Mouse (Mus musculus) MEL (cell line): ENCODE data around the gene Nr4a1. TPM values are rescaled to one million over a fixed set of nuclear protein-coding genes. Genes with fewer than 3 reads are reported as not detected.
A peak's percentile ranks its signal among the peaks of the same experiment; 100 is the strongest.

Source experiments
- DNase-seq: peaks from one replicate; pipeline ENCODE4 v3.0.0; 2011; ENCODE audit warnings: low read depth, low spot score
- H3K27ac ChIP-seq: 2 replicates; pipeline ENCODE4 v1.5.1; 2012; ENCODE audit warnings: low read depth, mild to moderate bottlenecking, control low read depth, low read length, moderate library complexity; ENCODE audit not compliant: control insufficient read depth
- H3K27me3 ChIP-seq, 2 experiments: fragments of 150-350 bp in 1 of 2; sonication (generic) in 1 of 2; 2 replicates each; pipeline ENCODE4 v1.6.1; 2012; ENCODE audit warnings: low read length in 2 of 2, mild to moderate bottlenecking in 2 of 2, improper control_type of control experiment in 1 of 2, moderate library complexity in 1 of 2; ENCODE audit not compliant: insufficient read depth in 2 of 2, control insufficient read depth in 1 of 2
- H3K36me3 ChIP-seq, 2 experiments: 2 replicates each; pipeline ENCODE4 v1.6.1; 2012 to 2014; ENCODE audit warnings: low read length in 2 of 2, improper control_type of control experiment in 1 of 2, inconsistent platforms in 1 of 2, mild to moderate bottlenecking in 1 of 2; ENCODE audit not compliant: insufficient read depth in 2 of 2, control insufficient read depth in 1 of 2
- H3K4me1 ChIP-seq, 2 experiments: fragments of 150-350 bp in 1 of 2; sonication (generic) in 1 of 2; 2 replicates each; pipeline ENCODE4 v1.6.1; 2012; ENCODE audit warnings: low read length in 2 of 2, improper control_type of control experiment in 1 of 2, mild to moderate bottlenecking in 1 of 2; ENCODE audit not compliant: insufficient read depth in 2 of 2, control insufficient read depth in 1 of 2
- H3K4me3 ChIP-seq, 2 experiments: fragments of 150-350 bp in 1 of 2; sonication (generic) in 1 of 2; 2 replicates each; pipeline ENCODE4 v1.5.1; 2012; ENCODE audit warnings: low read depth in 2 of 2, low read length in 2 of 2, mild to moderate bottlenecking in 2 of 2, moderate library complexity in 2 of 2, control low read depth in 1 of 2, improper control_type of control experiment in 1 of 2; ENCODE audit not compliant: control insufficient read depth in 1 of 2, insufficient read depth in 1 of 2
- H3K79me2 ChIP-seq: 2 replicates; pipeline ENCODE4 v1.6.1; 2012; ENCODE audit warnings: mild to moderate bottlenecking, low read length, moderate library complexity; ENCODE audit not compliant: control insufficient read depth, poor library complexity, insufficient read depth
- H3K9ac ChIP-seq: 2 replicates; pipeline ENCODE4 v1.6.1; 2012; ENCODE audit warnings: low read depth, mild to moderate bottlenecking, control low read depth, low read length, moderate library complexity; ENCODE audit not compliant: control insufficient read depth, poor library complexity, severe bottlenecking
- H3K9me3 ChIP-seq: fragments of 150-350 bp; sonication (generic); replicated peaks from 2 replicates; pipeline ENCODE4 v1.6.1; 2012; ENCODE audit warnings: mild to moderate bottlenecking, low read length, improper control_type of control experiment, moderate library complexity; ENCODE audit not compliant: insufficient read depth
- BHLHE40 ChIP-seq: IDR thresholded peaks from 2 replicates; pipeline ENCODE4 v1.6.1; 2012; ENCODE audit warnings: low read depth, mild to moderate bottlenecking, inconsistent platforms, low read length, improper control_type of control experiment, borderline replicate concordance
- CHD1 ChIP-seq: IDR thresholded peaks from 2 replicates; pipeline ENCODE4 v1.6.1; 2012; ENCODE audit warnings: low read depth, mild to moderate bottlenecking, inconsistent platforms, low read length, improper control_type of control experiment
- CTCF ChIP-seq, 3 experiments: IDR thresholded peaks in 2 of 3; conservative IDR thresholded peaks in 1 of 3; 2 replicates each; pipeline ENCODE4 v1.5.1; 2011 to 2012; ENCODE audit warnings: low read length in 3 of 3, low read depth in 2 of 3, mild to moderate bottlenecking in 2 of 3, improper control_type of control experiment in 1 of 3, inconsistent platforms in 1 of 3, mixed read lengths in 1 of 3, moderate library complexity in 1 of 3; ENCODE audit not compliant: control insufficient read depth in 1 of 3, insufficient read depth in 1 of 3, poor library complexity in 1 of 3, severe bottlenecking in 1 of 3
- E2F4 ChIP-seq: IDR thresholded peaks from 2 replicates; pipeline ENCODE4 v1.6.1; 2011; ENCODE audit warnings: low read depth, low read length, improper control_type of control experiment, borderline replicate concordance
- ELF1 ChIP-seq: IDR thresholded peaks from 2 replicates; pipeline ENCODE4 v1.6.1; 2014; ENCODE audit warnings: low read depth, mild to moderate bottlenecking, inconsistent platforms, low read length, improper control_type of control experiment, moderate library complexity
- MAFK ChIP-seq: IDR thresholded peaks from 2 replicates; pipeline ENCODE4 v1.6.1; 2011; ENCODE audit warnings: low read depth, mild to moderate bottlenecking, low read length, improper control_type of control experiment, borderline replicate concordance
- MAX ChIP-seq: IDR thresholded peaks from 2 replicates; pipeline ENCODE4 v1.6.1; 2011; ENCODE audit warnings: low read length, improper control_type of control experiment
- MXI1 ChIP-seq: IDR thresholded peaks from 2 replicates; pipeline ENCODE4 v1.6.1; 2011; ENCODE audit warnings: mild to moderate bottlenecking, low read depth, low read length, improper control_type of control experiment
- NELFE ChIP-seq: IDR thresholded peaks from 2 replicates; pipeline ENCODE4 v1.6.1; 2011; ENCODE audit warnings: low read depth, low read length, improper control_type of control experiment
- POLR2AphosphoS2 ChIP-seq: IDR thresholded peaks from 2 replicates; pipeline ENCODE4 v1.6.1; 2011; ENCODE audit warnings: low read length, improper control_type of control experiment
- RAD21 ChIP-seq: IDR thresholded peaks from 2 replicates; pipeline ENCODE4 v1.6.1; 2011; ENCODE audit warnings: mild to moderate bottlenecking, low read depth, low read length, improper control_type of control experiment
- SMC3 ChIP-seq: IDR thresholded peaks from 2 replicates; pipeline ENCODE4 v1.6.1; 2011; ENCODE audit warnings: low read depth, low read length, improper control_type of control experiment
- TAL1 ChIP-seq: IDR thresholded peaks from 2 replicates; pipeline ENCODE4 v1.6.1; 2012; ENCODE audit warnings: mild to moderate bottlenecking, inconsistent platforms, low read length, moderate library complexity, mixed read lengths
- TCF12 ChIP-seq: IDR thresholded peaks from 2 replicates; pipeline ENCODE4 v1.6.1; 2014; ENCODE audit warnings: low read depth, mild to moderate bottlenecking, inconsistent platforms, low read length, improper control_type of control experiment, moderate library complexity
- UBTF ChIP-seq: IDR thresholded peaks from 2 replicates; pipeline ENCODE4 v1.6.1; 2012; ENCODE audit warnings: low read depth, mild to moderate bottlenecking, inconsistent platforms, low read length, improper control_type of control experiment, moderate library complexity, borderline replicate concordance; ENCODE audit not compliant: insufficient read depth
- ZC3H11A ChIP-seq: IDR thresholded peaks from 2 replicates; pipeline ENCODE4 v1.6.1; 2012; ENCODE audit warnings: low read depth, mild to moderate bottlenecking, inconsistent platforms, low read length, improper control_type of control experiment
- polyA plus RNA-seq, 2 experiments: library from polyadenylated mRNA; stranded (reverse) in 1 of 2; unstranded in 1 of 2; fragments of >175 nt in 1 of 2; fragments of >200 nt in 1 of 2; gene quantifications; 2 replicates each; pipeline versions ENCODE4 v1.2.1 to v1.2.4; 2012; ENCODE audit warnings: low replicate concordance in 2 of 2, low read depth in 1 of 2; ENCODE audit not compliant: insufficient read length in 2 of 2, insufficient read depth in 1 of 2, missing spikeins in 1 of 2
- total RNA-seq: library from RNA; depleted of rRNA; stranded (reverse); fragments of 300-350 nt; gene quantifications from 2 replicates; pipeline ENCODE4 v1.2.3, GENCODE M21; 2012

The Nr4a1 gene
- total and polyA plus RNA-seq, 3 experiments: 2.0 to 12.8 TPM; not detected in 1

DNA sequence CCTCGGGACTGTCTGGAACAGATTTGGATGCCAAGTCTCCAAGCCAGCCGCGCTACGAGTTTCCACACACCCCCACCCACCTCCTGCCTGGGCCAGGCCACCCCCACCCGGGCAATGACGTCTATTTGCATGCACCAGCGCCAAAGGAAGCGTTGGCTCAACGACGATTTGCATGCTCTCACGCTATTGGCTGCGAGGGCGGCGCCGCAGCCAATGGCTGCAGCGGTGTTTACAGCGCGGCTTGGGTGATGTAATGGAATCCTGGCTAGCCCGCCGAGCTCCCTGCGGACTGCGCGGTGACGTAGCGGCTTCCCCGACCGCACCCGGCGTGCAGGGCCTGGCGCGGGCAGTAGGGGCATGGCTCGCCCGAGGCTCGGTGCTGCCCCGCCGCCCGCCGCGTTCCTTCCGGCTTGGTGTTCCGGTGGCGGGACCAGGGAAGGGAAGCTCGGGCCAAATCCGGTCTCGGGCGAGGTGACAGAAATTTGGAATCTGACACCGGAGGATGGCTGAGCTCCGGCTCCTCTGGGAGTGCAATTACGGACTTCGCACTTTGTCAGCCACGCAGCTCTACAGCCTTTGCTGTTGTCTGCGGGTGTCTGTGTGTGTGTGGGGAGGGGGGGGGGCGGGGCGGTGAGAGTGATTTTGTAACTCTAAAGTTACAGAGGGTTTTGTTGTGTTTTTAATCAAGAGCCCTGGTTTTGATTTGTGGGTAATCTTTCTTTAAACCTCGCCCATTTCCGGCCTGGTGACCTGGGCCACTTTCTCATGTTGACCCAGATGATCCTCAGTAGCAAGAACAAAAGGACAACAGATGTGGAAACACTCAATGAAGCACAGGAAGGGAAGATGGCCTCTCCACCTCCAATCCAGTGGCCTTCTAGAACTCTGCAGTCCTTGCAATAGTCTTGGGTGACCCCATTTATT is 7.6 kb upstream of the Nr4a1 start (continued):
- 0 out of 2 replicates have a peak, but pooled peaks have one; percentile 61 for TF ChIP-seq UBTF
- peak; percentile 76 for TF ChIP-seq MAX
- TF ChIP-seq E2F4: peak; percentile 69; the same call in 1 of the 2 replicates
- TF ChIP-seq POLR2AphosphoS2: no peak
- TF ChIP-seq MXI1: peak; percentile 80
- peak; percentile 65; the same call in 1 of the 2 replicates for TF ChIP-seq ELF1
- peak; percentile 70 for TF ChIP-seq NELFE

DNA sequence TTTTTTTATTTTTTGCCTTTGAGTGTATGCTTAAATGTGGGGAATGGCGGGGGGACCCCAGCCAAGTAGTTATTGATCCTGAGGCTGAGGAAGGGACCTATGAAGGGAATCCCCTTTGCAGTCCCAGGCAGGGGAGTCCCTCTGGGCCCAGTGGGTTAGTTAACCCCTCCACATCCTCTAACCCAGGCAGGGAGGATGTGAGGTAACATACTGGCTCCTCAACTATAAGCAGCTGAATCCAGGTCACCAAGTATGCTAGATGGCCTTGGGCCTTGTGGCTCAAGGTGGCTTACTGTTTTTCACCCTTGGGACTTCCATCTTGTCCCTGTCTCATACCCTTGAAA is 6.9 kb upstream of the Nr4a1 start:
- Histone ChIP-seq H3K9me3 (no peaks in the 10 kb centered on the region), H3K9ac (no peak overlapping the region), H3K4me3 (no peak overlapping the region), H3K79me2 (no peaks in the 10 kb centered on the region; the same call in 1 of the 2 replicates), H3K4me1 (peaks cover 0 to 13% of the 10 kb centered on the region in 2 experiments; a peak in 2 of 4 replicates), H3K27me3 (no peaks in the 10 kb centered on the region), H3K36me3 (peaks cover 0 to 10% of the 10 kb centered on the region in 2 experiments; a peak in 2 of 4 replicates), H3K27ac (no peak overlapping the region)
- DNase-seq: no peak
- TF ChIP-seq POLR2AphosphoS2 (no peak), MAX (no peak), TAL1 (no peak), SMC3 (no peak), CTCF (IDR thresholded peaks at IDR 0.05 in 2 of 3, conservative IDR thresholded peaks at IDR 0.05 in 1 of 3; ENCODE audit: control insufficient read depth in 1 of 3, insufficient read depth in 1 of 3, low read depth in 2 of 3, low read length in 3 of 3, poor library complexity in 1 of 3, severe bottlenecking in 1 of 3) (no peak), ZC3H11A (no peak), RAD21 (no peak), TCF12 (no peak), ELF1 (no peak), CHD1 (no peak), NELFE (no peak), BHLHE40 (no peak), MAFK (no peak)
